Mouse (Mus musculus): ENCODE measurements at regions not wholly inside any gene's neighbourhood (a gene's known extent, or its start where the extent isn't known, plus 50 kb on each side); places are given as distances from the start of the nearest gene placed in this dataset.

DNA sequence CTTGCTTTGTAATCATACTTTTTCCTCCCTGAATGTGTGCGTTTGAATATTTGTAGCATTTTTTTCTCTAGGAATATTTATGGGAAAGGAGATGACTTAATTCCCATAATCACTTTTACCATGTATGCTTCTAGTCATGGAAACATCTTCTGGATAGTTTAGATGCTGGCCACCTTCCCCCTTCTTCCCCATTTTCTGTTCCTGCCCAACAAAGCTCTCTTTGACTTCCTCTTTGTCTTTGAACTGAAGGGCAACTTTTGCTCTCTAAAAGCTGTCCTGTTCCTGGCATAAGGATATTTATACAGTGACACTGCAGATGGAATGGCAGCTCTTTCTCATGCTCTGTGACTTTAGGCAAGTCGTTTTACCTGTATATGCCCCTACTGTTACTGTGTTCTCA, 370.2 kb upstream of the Pkn2 start:
- TF ChIP-seq CTCF (IDR thresholded peaks at IDR 0.05; ENCODE audit: borderline replicate concordance, insufficient read depth, low read length) = no peak
- TF ChIP-seq POLR2A (IDR thresholded peaks at IDR 0.05; ENCODE audit: low read depth, low read length) = no peak
